Mouse (Mus musculus) 3134 (cell line): ENCODE measurements around the gene Tfeb.

Source experiments
- DNase-seq: peaks from one replicate; pipeline ENCODE4 v3.0.0-alpha.2; 2011; ENCODE audit warnings: low spot score; ENCODE audit not compliant: insufficient read length; ENCODE audit errors: extremely low read depth

The Tfeb gene

GRCm38 (mm10) chr17:47783445-47784223 lies 46.8 kb downstream of the Tfeb start:
- DNase-seq = no peak

- no peak for DNase-seq
Observed at GRCm38 (mm10) chr17:47784411-47784810, 47.6 kb downstream of the Tfeb start.

- no peak for DNase-seq
Observed at GRCm38 (mm10) chr17:47787632-47788031, 50.8 kb downstream of the Tfeb start.

- DNase-seq = no peak
Observed at GRCm38 (mm10) chr17:47788306-47788705, 51.5 kb downstream of the Tfeb start.

GRCm38 (mm10) chr17:47788996-47789395 lies 52.2 kb downstream of the Tfeb start:
- no peak for DNase-seq

- DNase-seq = peak; percentile 38
Observed at GRCm38 (mm10) chr17:47792098-47792863, 55.5 kb downstream of the Tfeb start.

GRCm38 (mm10) chr17:47793377-47793776 lies 56.5 kb downstream of the Tfeb start:
- DNase-seq = peak; percentile 73

GRCm38 (mm10) chr17:47795446-47795845 lies 58.6 kb downstream of the Tfeb start:
- DNase-seq = peak; percentile 38

- no peak for DNase-seq
Observed at GRCm38 (mm10) chr17:47796156-47796816, 59.5 kb downstream of the Tfeb start.

- no peak for DNase-seq
Observed at GRCm38 (mm10) chr17:47796968-47797367, 60.1 kb downstream of the Tfeb start.

- DNase-seq = no peak
Observed at GRCm38 (mm10) chr17:47797383-47797782, 60.6 kb downstream of the Tfeb start.

- DNase-seq = no peak
Observed at GRCm38 (mm10) chr17:47802806-47803205, 66.0 kb downstream of the Tfeb start.

GRCm38 (mm10) chr17:47803662-47804061 lies 66.8 kb downstream of the Tfeb start:
- no peak for DNase-seq

GRCm38 (mm10) chr17:47805047-47805835 lies 68.4 kb downstream of the Tfeb start:
- DNase-seq = no peak

GRCm38 (mm10) chr17:47806230-47806629 lies 69.4 kb downstream of the Tfeb start:
- no peak for DNase-seq

- DNase-seq = no peak
Observed at GRCm38 (mm10) chr17:47811265-47811800, 74.5 kb downstream of the Tfeb start.

GRCm38 (mm10) chr17:47812200-47812599 lies 75.4 kb downstream of the Tfeb start:
- no peak for DNase-seq

- no peak for DNase-seq
Observed at GRCm38 (mm10) chr17:47813616-47814015, 76.8 kb downstream of the Tfeb start.

- no peak for DNase-seq
Observed at GRCm38 (mm10) chr17:47814496-47814895, 77.7 kb downstream of the Tfeb start.

GRCm38 (mm10) chr17:47815446-47815845 lies 78.6 kb downstream of the Tfeb start:
- DNase-seq = no peak
